Mouse (Mus musculus): Measurements from ENCODE around the gene Gm4301. TPM values are rescaled to one million over a fixed set of nuclear protein-coding genes. Genes with fewer than 3 reads are reported as not detected.
"Not testable (repeated sequence)": the region's sequence is repeated elsewhere in the genome, so short reads cannot be mapped to it uniquely, and the experiment has no call there.

Gene Gm4301
- polyA plus RNA-seq (2015; fragmentation: Nextera tagmentation; extraction: Ambion mirVana): not detected in 2 replicates

DNA sequence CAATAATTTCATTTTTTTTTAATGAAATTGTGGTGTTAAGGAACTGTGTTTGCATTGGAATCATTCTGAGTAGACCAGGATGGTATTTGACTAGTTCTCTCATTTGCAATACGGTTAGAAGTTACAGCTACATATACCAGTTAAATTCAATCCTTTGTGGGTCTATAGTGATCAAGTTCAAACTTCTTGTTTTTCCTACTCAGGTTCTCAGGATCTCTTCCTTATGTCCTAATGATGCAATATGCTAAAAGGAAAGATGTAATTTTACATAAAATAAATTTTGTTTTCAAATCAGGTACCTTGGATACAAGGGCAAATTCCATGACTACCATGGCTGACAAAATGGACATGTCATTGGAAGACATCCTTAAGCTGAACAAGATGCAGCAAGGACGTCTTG, at the start of gene Gm4301:
TSS of gene Gm4301 (plus strand) at position 301 of the 400 bp plus-strand sequence.
- H3K36me3 ChIP-seq; H3K9me3 ChIP-seq; H3K9ac ChIP-seq; H3K4me2 ChIP-seq; H3K27ac ChIP-seq; H3K27me3 ChIP-seq; H3K4me1 ChIP-seq; ATAC-seq (ENCODE audit: insufficient number of reproducible peaks, insufficient read depth, low FRiP score, low TSS enrichment, low read depth); H3K4me3 ChIP-seq: not testable (repeated sequence)
- no CpG with 5 or more reads among the region's 2 CpGs for WGBS

DNA sequence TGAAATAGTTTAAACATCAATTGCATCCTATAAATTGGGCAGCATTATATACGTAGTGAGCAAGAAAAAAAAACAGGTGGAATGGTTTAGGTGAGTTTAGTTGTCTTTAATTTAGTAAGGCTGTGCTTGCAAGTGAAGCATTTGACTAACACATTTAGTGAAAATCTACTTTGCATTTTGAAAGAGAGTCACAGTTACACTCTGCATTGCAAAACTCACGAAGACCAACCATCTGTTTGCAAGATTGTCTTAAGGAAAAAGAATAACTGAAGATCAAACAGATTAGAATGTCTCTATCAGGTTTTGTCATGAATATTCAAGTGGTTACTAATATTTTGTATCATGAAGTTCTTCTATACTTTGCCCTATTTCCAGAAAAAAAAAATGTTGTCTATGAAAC, 39.4 kb upstream of the Gm4301 start:
- H3K4me2 ChIP-seq: no peak overlapping the region
- no peaks in the 10 kb centered on the region for H3K9me3 ChIP-seq
- H3K9ac ChIP-seq: no peak overlapping the region
- H3K27me3 ChIP-seq: no peaks in the 10 kb centered on the region
- no peak overlapping the region for H3K4me3 ChIP-seq
- no peaks in the 10 kb centered on the region for H3K4me1 ChIP-seq
- H3K36me3 ChIP-seq: no peaks in the 10 kb centered on the region
- H3K27ac ChIP-seq: no peak overlapping the region
- 74% methylated on average over 2 of the region's 2 CpGs for WGBS
- ATAC-seq (ENCODE audit: insufficient number of reproducible peaks, insufficient read depth, low FRiP score, low TSS enrichment, low read depth): no peak

DNA sequence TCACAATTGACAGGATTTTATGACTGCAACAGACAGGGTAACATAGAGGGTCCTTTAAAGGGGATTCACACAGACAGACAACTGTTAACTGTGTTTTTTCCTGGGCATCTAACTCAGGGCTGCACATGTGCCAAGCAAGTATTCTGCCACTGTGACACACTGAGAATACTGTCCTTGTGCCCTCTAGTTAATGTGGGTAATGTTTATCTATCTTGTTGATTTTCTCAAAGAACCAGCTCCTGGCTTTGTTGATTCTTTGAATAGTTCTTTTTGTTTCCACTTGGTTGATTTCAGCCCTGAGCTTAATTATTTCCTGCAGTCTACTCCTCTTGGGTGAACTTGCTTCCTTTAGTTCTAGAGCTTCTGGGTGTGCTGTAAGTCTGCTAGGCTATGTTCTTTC, 35.4 kb upstream of the Gm4301 start:
- H3K9ac ChIP-seq; H3K27me3 ChIP-seq; H3K4me3 ChIP-seq; H3K36me3 ChIP-seq; H3K27ac ChIP-seq; ATAC-seq (ENCODE audit: insufficient number of reproducible peaks, insufficient read depth, low FRiP score, low TSS enrichment, low read depth); H3K4me1 ChIP-seq; H3K4me2 ChIP-seq; H3K9me3 ChIP-seq: not testable (repeated sequence)

DNA sequence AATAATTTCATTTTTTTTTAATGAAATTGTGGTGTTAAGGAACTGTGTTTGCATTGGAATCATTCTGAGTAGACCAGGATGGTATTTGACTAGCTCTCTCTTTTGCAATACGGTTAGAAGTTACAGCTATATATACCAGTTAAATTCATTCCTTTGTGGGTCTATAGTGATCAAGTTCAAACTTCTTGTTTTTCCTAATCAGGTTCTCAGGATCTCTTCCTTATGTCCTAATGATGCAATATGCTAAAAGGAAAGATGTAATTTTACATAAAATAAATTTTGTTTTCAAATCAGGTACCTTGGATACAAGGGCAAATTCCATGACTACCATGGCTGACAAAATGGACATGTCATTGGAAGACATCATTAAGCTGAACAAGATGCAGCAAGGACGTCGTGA, 5.1 kb downstream of the Gm4301 start, which contains the start of gene Gm4302:
TSS of gene Gm4302 (plus strand) at position 301 of the 400 bp plus-strand sequence.
- H3K27ac ChIP-seq; H3K9ac ChIP-seq; ATAC-seq (ENCODE audit: insufficient number of reproducible peaks, insufficient read depth, low FRiP score, low TSS enrichment, low read depth); H3K4me2 ChIP-seq; H3K4me1 ChIP-seq; H3K9me3 ChIP-seq; H3K27me3 ChIP-seq; H3K36me3 ChIP-seq; H3K4me3 ChIP-seq: not testable (repeated sequence)
- WGBS: no CpG with 5 or more reads among the region's 3 CpGs

DNA sequence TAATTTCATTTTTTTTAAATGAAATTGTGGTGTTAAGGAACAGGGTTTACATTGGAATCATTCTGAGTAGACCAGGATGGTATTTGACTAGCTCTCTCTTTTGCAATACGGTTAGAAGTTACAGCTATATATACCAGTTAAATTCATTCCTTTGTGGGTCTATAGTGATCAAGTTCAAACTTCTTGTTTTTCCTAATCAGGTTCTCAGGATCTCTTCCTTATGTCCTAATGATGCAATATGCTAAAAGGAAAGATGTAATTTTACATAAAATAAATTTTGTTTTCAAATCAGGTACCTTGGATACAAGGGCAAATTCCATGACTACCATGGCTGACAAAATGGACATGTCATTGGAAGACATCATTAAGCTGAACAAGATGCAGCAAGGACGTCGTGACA, 10.2 kb downstream of the Gm4301 start, which contains the start of gene Gm4303:
TSS of gene Gm4303 (plus strand) at position 301 of the 400 bp plus-strand sequence.
- not testable (repeated sequence) for H3K4me1 ChIP-seq; H3K4me2 ChIP-seq; H3K4me3 ChIP-seq; H3K27ac ChIP-seq; H3K27me3 ChIP-seq; H3K36me3 ChIP-seq; ATAC-seq (ENCODE audit: insufficient number of reproducible peaks, insufficient read depth, low FRiP score, low TSS enrichment, low read depth); H3K9me3 ChIP-seq; H3K9ac ChIP-seq
- no CpG with 5 or more reads among the region's 3 CpGs for WGBS

DNA sequence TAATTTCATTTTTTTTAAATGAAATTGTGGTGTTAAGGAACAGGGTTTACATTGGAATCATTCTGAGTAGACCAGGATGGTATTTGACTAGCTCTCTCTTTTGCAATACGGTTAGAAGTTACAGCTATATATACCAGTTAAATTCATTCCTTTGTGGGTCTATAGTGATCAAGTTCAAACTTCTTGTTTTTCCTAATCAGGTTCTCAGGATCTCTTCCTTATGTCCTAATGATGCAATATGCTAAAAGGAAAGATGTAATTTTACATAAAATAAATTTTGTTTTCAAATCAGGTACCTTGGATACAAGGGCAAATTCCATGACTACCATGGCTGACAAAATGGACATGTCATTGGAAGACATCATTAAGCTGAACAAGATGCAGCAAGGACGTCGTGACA, 15.3 kb downstream of the Gm4301 start, which contains the start of gene Gm4305:
TSS of gene Gm4305 (plus strand) at position 301 of the 400 bp plus-strand sequence.
- WGBS: no CpG with 5 or more reads among the region's 3 CpGs
- H3K36me3 ChIP-seq; ATAC-seq (ENCODE audit: insufficient number of reproducible peaks, insufficient read depth, low FRiP score, low TSS enrichment, low read depth); H3K27ac ChIP-seq; H3K9me3 ChIP-seq; H3K4me3 ChIP-seq; H3K9ac ChIP-seq; H3K4me2 ChIP-seq; H3K4me1 ChIP-seq; H3K27me3 ChIP-seq: not testable (repeated sequence)

DNA sequence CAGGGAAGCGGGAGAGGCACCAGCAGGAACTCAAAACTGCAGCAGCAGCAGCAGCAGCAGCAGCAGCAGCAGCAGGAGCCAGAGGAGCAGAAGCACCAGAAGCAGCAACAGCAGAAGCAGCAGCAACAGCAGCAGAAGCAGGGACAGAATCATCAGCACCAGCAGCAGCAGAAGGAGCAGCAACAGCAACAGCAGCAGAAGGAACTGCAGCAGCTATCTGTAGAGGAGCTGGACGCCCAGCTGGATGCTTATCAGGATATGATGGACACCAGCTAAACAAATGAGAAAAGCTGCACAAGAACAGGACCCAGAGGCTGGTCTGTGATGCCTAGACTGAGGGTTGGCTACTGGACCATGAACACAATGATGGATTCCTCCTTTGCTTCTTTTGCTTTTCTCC, 21.4 kb downstream of the Gm4301 start:
- not testable (repeated sequence) for H3K4me3 ChIP-seq; H3K27ac ChIP-seq; H3K36me3 ChIP-seq; H3K4me1 ChIP-seq; H3K9me3 ChIP-seq; H3K4me2 ChIP-seq; H3K9ac ChIP-seq; ATAC-seq (ENCODE audit: insufficient number of reproducible peaks, insufficient read depth, low FRiP score, low TSS enrichment, low read depth); H3K27me3 ChIP-seq
- WGBS: 73% methylated on average over 2 of the region's 2 CpGs

DNA sequence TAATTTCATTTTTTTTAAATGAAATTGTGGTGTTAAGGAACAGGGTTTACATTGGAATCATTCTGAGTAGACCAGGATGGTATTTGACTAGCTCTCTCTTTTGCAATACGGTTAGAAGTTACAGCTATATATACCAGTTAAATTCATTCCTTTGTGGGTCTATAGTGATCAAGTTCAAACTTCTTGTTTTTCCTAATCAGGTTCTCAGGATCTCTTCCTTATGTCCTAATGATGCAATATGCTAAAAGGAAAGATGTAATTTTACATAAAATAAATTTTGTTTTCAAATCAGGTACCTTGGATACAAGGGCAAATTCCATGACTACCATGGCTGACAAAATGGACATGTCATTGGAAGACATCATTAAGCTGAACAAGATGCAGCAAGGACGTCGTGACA, 25.6 kb downstream of the Gm4301 start, which contains the start of gene Gm4307:
TSS of gene Gm4307 (plus strand) at position 301 of the 400 bp plus-strand sequence.
- H3K4me3 ChIP-seq, H3K9ac ChIP-seq: not testable (repeated sequence)

DNA sequence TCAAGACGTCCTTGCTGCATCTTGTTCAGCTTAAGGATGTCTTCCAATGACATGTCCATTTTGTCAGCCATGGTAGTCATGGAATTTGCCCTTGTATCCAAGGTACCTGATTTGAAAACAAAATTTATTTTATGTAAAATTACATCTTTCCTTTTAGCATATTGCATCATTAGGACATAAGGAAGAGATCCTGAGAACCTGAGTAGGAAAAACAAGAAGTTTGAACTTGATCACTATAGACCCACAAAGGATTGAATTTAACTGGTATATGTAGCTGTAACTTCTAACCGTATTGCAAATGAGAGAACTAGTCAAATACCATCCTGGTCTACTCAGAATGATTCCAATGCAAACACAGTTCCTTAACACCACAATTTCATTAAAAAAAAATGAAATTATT, 47.0 kb downstream of the Gm4301 start, which contains the start of gene Gm4312:
TSS of gene Gm4312 (minus strand) at position 101 of the 400 bp plus-strand sequence.
- not testable (repeated sequence) for ATAC-seq (ENCODE audit: insufficient number of reproducible peaks, insufficient read depth, low FRiP score, low TSS enrichment, low read depth); H3K27ac ChIP-seq; H3K36me3 ChIP-seq; H3K4me3 ChIP-seq; H3K4me2 ChIP-seq; H3K9me3 ChIP-seq; H3K27me3 ChIP-seq; H3K4me1 ChIP-seq; H3K9ac ChIP-seq
- no CpG with 5 or more reads among the region's 2 CpGs for WGBS

More for the DNA sequence above, 25.6 kb downstream of the Gm4301 start, which contains the start of gene Gm4307:
- not testable (repeated sequence) for H3K36me3 ChIP-seq; H3K27me3 ChIP-seq; H3K9me3 ChIP-seq; H3K27ac ChIP-seq; H3K4me1 ChIP-seq; ATAC-seq (ENCODE audit: insufficient number of reproducible peaks, insufficient read depth, low FRiP score, low TSS enrichment, low read depth); H3K4me2 ChIP-seq
- no CpG with 5 or more reads among the region's 3 CpGs for WGBS

Other genes starting within 250 kb of the Gm4301 start
- gene Gm4302, start 5.2 kb downstream of the Gm4301 start, polyA plus RNA-seq (2015; fragmentation: Nextera tagmentation; extraction: Ambion mirVana): not detected in 2 replicates
- not detected in 2 replicates for gene Gm4303, start 10.3 kb downstream of the Gm4301 start, polyA plus RNA-seq (2015; fragmentation: Nextera tagmentation; extraction: Ambion mirVana)
- not detected in 2 replicates for gene Gm4305, start 15.4 kb downstream of the Gm4301 start, polyA plus RNA-seq (2015; fragmentation: Nextera tagmentation; extraction: Ambion mirVana)
- gene Gm4307, start 25.7 kb downstream of the Gm4301 start, polyA plus RNA-seq (2015; fragmentation: Nextera tagmentation; extraction: Ambion mirVana): not detected in 2 replicates
- not detected in 2 replicates for gene Gm4312, start 46.9 kb downstream of the Gm4301 start, polyA plus RNA-seq (2015; fragmentation: Nextera tagmentation; extraction: Ambion mirVana)
- 22.4 and 23.4 TPM in 2 replicates for gene Tmtc3, start 151.7 kb downstream of the Gm4301 start, polyA plus RNA-seq (2015; fragmentation: Nextera tagmentation; extraction: Ambion mirVana)
- 7.6 TPM in 2 replicates for gene Cep290, start 151.9 kb downstream of the Gm4301 start, polyA plus RNA-seq (2015; fragmentation: Nextera tagmentation; extraction: Ambion mirVana)

Measured in embryonic facial prominence, embryonic 13.5 days (tissue).